Mouse (Mus musculus): ENCODE results near the gene Acin1. TPM values are rescaled to one million over a fixed set of nuclear protein-coding genes. Genes with fewer than 3 reads are reported as not detected.

Acin1 gene
- polyA plus RNA-seq, 1 experiment from 2014 or later: 101 TPM

DNA sequence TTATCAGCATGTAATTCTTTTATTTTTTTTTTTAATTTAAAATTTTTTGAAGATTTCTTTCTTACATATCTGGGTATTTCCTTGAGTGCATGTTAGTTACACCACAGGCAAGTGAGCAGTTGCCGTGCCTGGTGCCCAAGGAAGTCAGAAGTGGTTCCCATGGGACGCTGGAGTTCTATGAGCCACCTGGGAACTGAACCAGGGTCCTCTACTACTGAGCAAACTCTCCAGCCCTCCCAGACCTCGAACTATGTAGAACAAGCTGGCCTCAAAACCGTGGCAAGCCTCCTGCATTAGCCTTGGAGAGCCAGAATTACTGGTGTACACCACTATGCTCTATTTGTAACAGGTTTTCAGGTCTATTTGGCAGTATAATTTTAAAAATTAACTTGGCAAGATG lies 84.1 kb downstream of the Acin1 start:
- peak overlapping the region; percentile 46 for H3K4me2 ChIP-seq (ENCODE audit: low read depth, low read length)
- peak overlapping the region; percentile 94 for H3K27ac ChIP-seq (ENCODE audit: low read length)
- no peaks in the 10 kb centered on the region for H3K9me3 ChIP-seq (replicated peaks; ENCODE audit: control insufficient read depth, low read length)
- no peak for ATAC-seq (ENCODE audit: insufficient read depth, low FRiP score)
- H3K4me1 ChIP-seq (ENCODE audit: control insufficient read depth, insufficient read depth, low read length): peaks cover 12% of the 10 kb centered on the region
- no peaks in the 10 kb centered on the region for H3K36me3 ChIP-seq (ENCODE audit: control insufficient read depth, insufficient read depth, low read length)
- 43% methylated on average over 4 of the region's 4 CpGs for WGBS
- peak overlapping the region; percentile 85 for H3K9ac ChIP-seq (ENCODE audit: low read length)
- peak overlapping the region; percentile 66 for H3K4me3 ChIP-seq (replicated peaks; ENCODE audit: low read length)
- H3K27me3 ChIP-seq (ENCODE audit: control insufficient read depth, insufficient read depth, low read length): no peaks in the 10 kb centered on the region

DNA sequence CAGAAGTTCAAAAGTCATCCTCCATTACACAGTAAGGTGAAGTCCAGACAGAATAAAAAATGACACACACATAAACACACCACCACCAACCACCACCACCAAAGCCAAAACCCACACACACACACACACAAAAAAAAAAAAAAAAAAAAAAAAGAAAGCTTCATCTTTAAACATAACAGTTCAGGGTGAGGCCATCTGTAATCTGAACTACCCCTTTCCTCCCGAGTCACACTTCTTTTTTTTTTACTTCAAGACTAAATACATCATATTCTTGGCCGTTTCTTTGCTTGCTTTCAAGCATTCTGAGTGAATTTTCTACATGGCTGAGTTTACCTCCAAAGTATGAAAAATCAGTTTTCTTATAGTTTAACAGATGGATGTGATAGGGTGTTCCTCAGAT lies 85.1 kb downstream of the Acin1 start:
- WGBS: 52% methylated on average over 2 of the region's 2 CpGs
- Histone ChIP-seq H3K4me2 (ENCODE audit: low read depth, low read length) (no peak overlapping the region), H3K27ac (ENCODE audit: low read length) (no peak overlapping the region), H3K9me3 (replicated peaks; ENCODE audit: control insufficient read depth, low read length) (no peaks in the 10 kb centered on the region), H3K4me1 (ENCODE audit: control insufficient read depth, insufficient read depth, low read length) (peaks cover 12% of the 10 kb centered on the region), H3K36me3 (ENCODE audit: control insufficient read depth, insufficient read depth, low read length) (no peaks in the 10 kb centered on the region), H3K9ac (ENCODE audit: low read length) (no peak overlapping the region), H3K27me3 (ENCODE audit: control insufficient read depth, insufficient read depth, low read length) (no peaks in the 10 kb centered on the region), H3K4me3 (replicated peaks; ENCODE audit: low read length) (no peak overlapping the region)
- no peak for ATAC-seq (ENCODE audit: insufficient read depth, low FRiP score)

DNA sequence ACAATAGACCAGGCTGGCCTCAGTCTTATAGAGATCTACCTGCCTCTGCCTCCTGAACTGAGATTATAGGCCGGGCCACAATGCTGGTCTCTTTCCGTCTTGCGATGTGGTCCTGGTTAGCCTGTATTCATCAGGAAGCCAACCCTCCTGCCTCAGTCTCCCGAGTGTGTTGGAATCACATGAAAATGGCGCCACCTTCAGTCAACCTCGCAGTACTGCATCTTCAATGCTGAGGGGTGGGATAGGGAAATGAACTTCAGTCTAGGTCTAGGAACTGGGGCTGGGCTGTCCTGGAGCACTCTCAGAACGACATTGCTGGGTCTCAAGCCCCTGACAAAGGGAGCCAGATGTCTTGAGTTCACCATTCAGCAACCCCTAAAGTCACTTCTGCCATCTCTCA lies 89.6 kb downstream of the Acin1 start:
- Histone ChIP-seq H3K4me3 (replicated peaks; ENCODE audit: low read length) (no peak overlapping the region), H3K27me3 (ENCODE audit: control insufficient read depth, insufficient read depth, low read length) (no peaks in the 10 kb centered on the region), H3K9me3 (replicated peaks; ENCODE audit: control insufficient read depth, low read length) (0 out of 2 replicates have a peak, but pooled peaks cover 4% of the 10 kb centered on the region), H3K27ac (ENCODE audit: low read length) (no peak overlapping the region), H3K4me1 (ENCODE audit: control insufficient read depth, insufficient read depth, low read length) (no peaks in the 10 kb centered on the region), H3K36me3 (ENCODE audit: control insufficient read depth, insufficient read depth, low read length) (no peaks in the 10 kb centered on the region; the same call in 1 of the 2 replicates), H3K4me2 (ENCODE audit: low read depth, low read length) (no peak overlapping the region), H3K9ac (ENCODE audit: low read length) (no peak overlapping the region)
- 75% methylated on average over 7 of the region's 7 CpGs for WGBS
- ATAC-seq (ENCODE audit: insufficient read depth, low FRiP score): no peak

DNA sequence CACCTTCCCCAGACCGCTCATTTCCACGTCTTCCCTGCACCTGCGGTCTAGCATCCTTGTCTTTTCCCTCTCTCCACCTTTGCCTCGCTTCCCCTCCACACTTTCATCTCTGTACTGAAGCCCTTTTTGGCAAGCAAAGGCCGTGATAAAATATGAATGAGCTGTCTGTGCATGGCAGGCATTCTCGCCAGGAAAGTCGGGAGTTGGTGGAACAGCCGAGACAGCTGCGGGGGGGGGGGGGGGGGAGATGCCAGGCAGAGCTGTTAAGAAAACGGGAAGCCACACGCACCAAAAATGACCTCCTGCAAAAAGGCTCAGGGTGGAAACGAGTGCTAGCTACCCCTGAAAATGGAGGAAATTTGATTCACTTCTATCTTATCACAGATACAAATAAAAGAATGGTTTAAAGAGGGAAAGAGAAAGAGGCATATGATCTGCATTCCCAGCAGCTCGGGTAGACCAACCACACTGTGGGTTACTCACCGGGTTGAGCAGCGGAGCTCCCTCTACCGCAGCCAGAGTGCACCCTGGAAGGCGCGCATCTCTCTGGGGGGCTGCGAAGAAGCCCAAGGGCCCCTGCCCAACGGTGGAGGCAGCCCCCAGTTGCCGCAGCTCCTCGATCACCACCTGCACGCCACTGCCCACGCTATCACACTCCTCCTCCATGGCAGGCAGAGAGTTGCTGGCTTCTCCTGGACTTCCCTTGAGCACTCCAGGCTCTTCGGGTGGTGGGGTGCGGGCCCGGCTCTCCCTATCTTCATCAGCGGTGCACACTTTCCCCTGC lies 91.9 kb downstream of the Acin1 start:
- Histone ChIP-seq H3K27ac (ENCODE audit: low read length) (no peak overlapping the region), H3K36me3 (ENCODE audit: control insufficient read depth, insufficient read depth, low read length) (no peaks in the 10 kb centered on the region; the same call in 1 of the 2 replicates), H3K4me2 (ENCODE audit: low read depth, low read length) (no peak overlapping the region), H3K9ac (ENCODE audit: low read length) (no peak overlapping the region), H3K27me3 (ENCODE audit: control insufficient read depth, insufficient read depth, low read length) (no peaks in the 10 kb centered on the region), H3K4me3 (replicated peaks; ENCODE audit: low read length) (no peak overlapping the region), H3K4me1 (ENCODE audit: control insufficient read depth, insufficient read depth, low read length) (no peaks in the 10 kb centered on the region), H3K9me3 (replicated peaks; ENCODE audit: control insufficient read depth, low read length) (0 out of 2 replicates have a peak, but pooled peaks cover 4% of the 10 kb centered on the region)
- ATAC-seq (ENCODE audit: insufficient read depth, low FRiP score): no peak
- WGBS: 69% methylated on average over 28 of the region's 28 CpGs

DNA sequence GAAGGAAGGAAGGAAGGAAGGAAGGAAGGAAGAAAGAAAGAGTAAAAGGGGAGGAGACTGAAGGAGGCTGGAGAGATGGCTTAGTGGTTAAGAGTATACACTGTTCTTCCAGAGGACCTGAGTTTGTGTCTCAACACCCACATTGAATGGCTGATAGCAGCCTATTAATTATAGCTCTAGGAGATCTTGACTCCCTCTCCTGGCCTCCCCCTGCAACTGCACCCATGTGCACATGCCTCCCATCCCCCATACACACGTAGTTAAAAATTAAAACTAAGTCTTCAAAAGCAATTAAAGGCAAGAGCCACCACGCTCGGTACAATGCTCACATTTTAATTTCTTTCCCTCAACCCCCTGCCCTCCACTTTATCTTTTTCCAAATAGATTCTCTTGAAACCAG lies 92.7 kb downstream of the Acin1 start:
- 90% methylated on average over 3 of the region's 3 CpGs for WGBS
- Histone ChIP-seq H3K27ac (ENCODE audit: low read length) (no peak overlapping the region), H3K4me2 (ENCODE audit: low read depth, low read length) (no peak overlapping the region), H3K9me3 (replicated peaks; ENCODE audit: control insufficient read depth, low read length) (0 out of 2 replicates have a peak, but pooled peaks cover 4% of the 10 kb centered on the region), H3K4me3 (replicated peaks; ENCODE audit: low read length) (no peak overlapping the region), H3K36me3 (ENCODE audit: control insufficient read depth, insufficient read depth, low read length) (no peaks in the 10 kb centered on the region; the same call in 1 of the 2 replicates), H3K27me3 (ENCODE audit: control insufficient read depth, insufficient read depth, low read length) (no peaks in the 10 kb centered on the region), H3K4me1 (ENCODE audit: control insufficient read depth, insufficient read depth, low read length) (no peaks in the 10 kb centered on the region), H3K9ac (ENCODE audit: low read length) (no peak overlapping the region)
- ATAC-seq (ENCODE audit: insufficient read depth, low FRiP score): no peak

DNA sequence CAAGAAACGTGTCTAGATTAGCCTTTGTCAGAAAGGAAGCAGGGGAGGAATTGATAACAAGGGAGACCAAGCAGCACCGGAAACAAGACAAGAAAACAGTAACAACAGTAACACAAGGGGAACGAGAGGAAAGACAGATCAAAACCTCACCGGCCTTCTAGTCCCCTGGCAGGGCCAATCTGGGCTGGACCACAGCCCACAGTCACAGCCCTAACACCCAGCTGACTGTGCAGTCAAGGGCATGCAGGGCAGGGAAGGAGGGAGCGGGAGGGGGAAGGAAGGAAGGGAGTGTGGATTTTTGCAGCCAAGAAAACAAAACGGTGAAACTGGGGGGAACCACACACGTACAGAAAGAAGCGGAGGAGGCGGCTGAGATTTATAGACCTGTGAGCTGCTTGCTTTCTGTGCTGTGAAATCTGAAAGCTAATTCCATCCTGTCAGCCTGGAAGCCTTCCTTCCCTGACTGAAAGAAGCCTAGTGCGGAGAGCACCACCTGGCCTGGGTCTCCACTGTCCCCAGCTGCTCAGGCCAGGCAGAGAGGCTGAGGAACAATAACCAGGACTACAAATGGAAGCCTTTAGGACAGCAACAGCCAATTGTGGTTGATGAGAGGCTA lies 94.3 kb downstream of the Acin1 start:
- no peak; the same call in 1 of the 2 replicates for ATAC-seq (ENCODE audit: insufficient read depth, low FRiP score)
- Histone ChIP-seq H3K9me3 (replicated peaks; ENCODE audit: control insufficient read depth, low read length) (0 out of 2 replicates have a peak, but pooled peaks cover 4% of the 10 kb centered on the region), H3K4me2 (ENCODE audit: low read depth, low read length) (no peak overlapping the region), H3K36me3 (ENCODE audit: control insufficient read depth, insufficient read depth, low read length) (no peaks in the 10 kb centered on the region; the same call in 1 of the 2 replicates), H3K27ac (ENCODE audit: low read length) (0 out of 2 replicates have a peak overlapping the region, but pooled peaks have one; percentile 29), H3K9ac (ENCODE audit: low read length) (no peak overlapping the region), H3K4me1 (ENCODE audit: control insufficient read depth, insufficient read depth, low read length) (no peaks in the 10 kb centered on the region), H3K27me3 (ENCODE audit: control insufficient read depth, insufficient read depth, low read length) (no peaks in the 10 kb centered on the region), H3K4me3 (replicated peaks; ENCODE audit: low read length) (no peak overlapping the region)
- 53% methylated on average over 10 of the region's 10 CpGs for WGBS

MicroRNA genes within 50 kb of the gene (microRNA counts, 519-probe panel; counts per million panel counts)
- microRNA mmu-miR-686: not detected

Small RNA genes within 50 kb of the gene (microRNA-seq; reads per million reads assigned to microRNA genes)
- gene Mir686 (not detected), gene Mir6948 (0.99 reads per million)

Other genes starting within 250 kb of the Acin1 start
- gene Lrp10, start 222.8 kb downstream of the Acin1 start, polyA plus RNA-seq (2015; fragmentation: Nextera tagmentation; extraction: Ambion mirVana): 39.6 and 40.3 TPM in 2 replicates
- gene Rem2, start 210.8 kb downstream of the Acin1 start, polyA plus RNA-seq (2015; fragmentation: Nextera tagmentation; extraction: Ambion mirVana): 1.5 TPM in 2 replicates
- 66.5 and 71.1 TPM in 2 replicates for gene Prmt5, start 169.4 kb downstream of the Acin1 start, polyA plus RNA-seq (2015; fragmentation: Nextera tagmentation; extraction: Ambion mirVana)
- 39.0 and 44.4 TPM in 2 replicates for gene Haus4, start 132.3 kb downstream of the Acin1 start, polyA plus RNA-seq (2015; fragmentation: Nextera tagmentation; extraction: Ambion mirVana)
- gene Ajuba, start 109.4 kb downstream of the Acin1 start, polyA plus RNA-seq (2015; fragmentation: Nextera tagmentation; extraction: Ambion mirVana): 19.5 and 20.6 TPM in 2 replicates
- gene 4931414P19Rik, start 80.9 kb downstream of the Acin1 start, polyA plus RNA-seq (2015; fragmentation: Nextera tagmentation; extraction: Ambion mirVana): 8.2 and 9.0 TPM in 2 replicates
- 346 and 368 TPM in 2 replicates for gene Psmb5, start 68.9 kb downstream of the Acin1 start, polyA plus RNA-seq (2015; fragmentation: Nextera tagmentation; extraction: Ambion mirVana)
- gene Psmb11, start 65.5 kb downstream of the Acin1 start, polyA plus RNA-seq (2015; fragmentation: Nextera tagmentation; extraction: Ambion mirVana): not detected in 2 replicates
- not detected in 2 replicates for gene Gm17606, start 46.0 kb downstream of the Acin1 start, polyA plus RNA-seq (2015; fragmentation: Nextera tagmentation; extraction: Ambion mirVana)
- gene Cdh24, start 45.6 kb downstream of the Acin1 start, polyA plus RNA-seq (2015; fragmentation: Nextera tagmentation; extraction: Ambion mirVana): 1.6 and 2.2 TPM in 2 replicates
- 68.3 and 76.6 TPM in 2 replicates for gene 1700123O20Rik, start 715 bp downstream of the Acin1 start, polyA plus RNA-seq (2015; fragmentation: Nextera tagmentation; extraction: Ambion mirVana)
- 0.15 and 0.19 TPM in 2 replicates for gene Gm29776, start 11.9 kb upstream of the Acin1 start, polyA plus RNA-seq (2015; fragmentation: Nextera tagmentation; extraction: Ambion mirVana)
- 0.88 and 1.2 TPM in 2 replicates for gene Cebpe, start 25.2 kb upstream of the Acin1 start, polyA plus RNA-seq (2015; fragmentation: Nextera tagmentation; extraction: Ambion mirVana)
- gene Slc7a8, start 95.0 kb upstream of the Acin1 start, polyA plus RNA-seq (2015; fragmentation: Nextera tagmentation; extraction: Ambion mirVana): 9.9 and 10.2 TPM in 2 replicates
- gene Rnf212b, start 127.2 kb upstream of the Acin1 start, polyA plus RNA-seq (2015; fragmentation: Nextera tagmentation; extraction: Ambion mirVana): not detected in 2 replicates
- gene Homez, start 184.0 kb upstream of the Acin1 start, polyA plus RNA-seq (2015; fragmentation: Nextera tagmentation; extraction: Ambion mirVana): 7.7 and 8.6 TPM in 2 replicates
- gene Ppp1r3e, start 190.6 kb upstream of the Acin1 start, polyA plus RNA-seq (2015; fragmentation: Nextera tagmentation; extraction: Ambion mirVana): 1.2 TPM in 2 replicates
- 4.0 and 4.2 TPM in 2 replicates for gene Bcl2l2, start 196.4 kb upstream of the Acin1 start, polyA plus RNA-seq (2015; fragmentation: Nextera tagmentation; extraction: Ambion mirVana)
- 0.12 TPM in 1 of 2 replicates, not detected in the other for gene Gm20521, start 196.5 kb upstream of the Acin1 start, polyA plus RNA-seq (2015; fragmentation: Nextera tagmentation; extraction: Ambion mirVana)
- 67.8 and 78.6 TPM in 2 replicates for gene Pabpn1, start 205.6 kb upstream of the Acin1 start, polyA plus RNA-seq (2015; fragmentation: Nextera tagmentation; extraction: Ambion mirVana)
- gene Slc22a17, start 226.2 kb upstream of the Acin1 start, polyA plus RNA-seq (2015; fragmentation: Nextera tagmentation; extraction: Ambion mirVana): 29.2 and 32.2 TPM in 2 replicates
- gene Efs, start 239.2 kb upstream of the Acin1 start, polyA plus RNA-seq (2015; fragmentation: Nextera tagmentation; extraction: Ambion mirVana): 26.8 and 30.3 TPM in 2 replicates
- gene Il25, start 245.8 kb upstream of the Acin1 start, polyA plus RNA-seq (2015; fragmentation: Nextera tagmentation; extraction: Ambion mirVana): not detected in 2 replicates
- 3.4 and 4.9 TPM in 2 replicates for gene Cmtm5, start 249.3 kb upstream of the Acin1 start, polyA plus RNA-seq (2015; fragmentation: Nextera tagmentation; extraction: Ambion mirVana)

Measured in stomach, embryonic 16.5 days (tissue).